Mouse (Mus musculus) megakaryocyte, adult 5-6 weeks (primary cell): ENCODE measurements around the gene Gtf2ird2. TPM values are rescaled to one million over a fixed set of nuclear protein-coding genes. Genes with fewer than 3 reads are reported as not detected.

Source experiments
- ATAC-seq: 2 replicates; pipeline ENCODE4 v1.8.0; 2016; ENCODE audit warnings: mild to moderate bottlenecking, inconsistent platforms; ENCODE audit not compliant: poor library complexity, severe bottlenecking
- total RNA-seq, 2 experiments: library from RNA; stranded (forward) in 1 of 2; stranded (reverse) in 1 of 2; fragments of 153-499, 151-499 nt in 1 of 2; fragments of 221-1000, 200-1000 nt in 1 of 2; gene quantifications; 2 replicates each; pipeline versions ENCODE4 v1.2.3 to v1.2.4; 2015 to 2017

The Gtf2ird2 gene
- total RNA-seq, 2 experiments from 2014 or later: 2.5 to 4.4 TPM

DNA sequence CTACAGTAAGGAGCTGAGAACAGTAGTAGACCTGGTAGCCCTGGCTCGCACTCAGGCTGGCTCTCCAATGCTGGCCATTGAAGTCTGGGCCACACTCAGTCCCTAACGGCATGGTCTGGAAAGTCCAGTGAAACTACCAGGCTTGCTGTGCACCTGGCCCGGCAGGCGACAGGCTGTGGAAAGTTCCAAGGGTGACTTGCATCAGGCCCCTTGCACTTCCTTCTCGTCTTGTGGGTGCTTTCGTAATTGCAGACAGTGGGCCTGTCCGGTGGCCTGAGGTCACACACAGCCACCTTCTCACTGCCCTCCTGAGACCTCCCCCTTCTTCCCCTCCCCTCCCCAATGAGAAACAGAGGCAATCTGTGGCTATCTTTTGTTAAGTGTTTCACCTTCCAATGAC, 48.7 kb downstream of the Gtf2ird2 start:
- ATAC-seq: peak; percentile 56

DNA sequence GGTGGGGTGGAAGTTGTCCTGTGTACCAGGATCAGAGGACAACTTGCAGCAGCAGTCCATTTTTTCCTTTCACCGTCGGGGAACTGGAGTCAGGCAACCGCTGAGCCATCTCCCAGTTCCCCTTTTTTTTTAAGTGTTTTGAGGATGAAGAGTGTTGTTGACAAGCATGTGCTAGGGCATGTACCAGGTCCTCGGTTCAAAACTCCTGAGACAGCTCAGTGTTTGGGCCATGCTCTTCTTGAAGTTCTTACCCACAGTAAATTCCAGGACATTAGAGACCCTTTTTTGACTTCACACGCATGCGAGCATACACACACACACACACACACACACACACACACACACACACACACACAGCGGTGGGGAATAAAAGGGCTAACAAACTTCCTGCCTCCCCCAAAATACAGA, 49.4 kb downstream of the Gtf2ird2 start:
- ATAC-seq: no peak

DNA sequence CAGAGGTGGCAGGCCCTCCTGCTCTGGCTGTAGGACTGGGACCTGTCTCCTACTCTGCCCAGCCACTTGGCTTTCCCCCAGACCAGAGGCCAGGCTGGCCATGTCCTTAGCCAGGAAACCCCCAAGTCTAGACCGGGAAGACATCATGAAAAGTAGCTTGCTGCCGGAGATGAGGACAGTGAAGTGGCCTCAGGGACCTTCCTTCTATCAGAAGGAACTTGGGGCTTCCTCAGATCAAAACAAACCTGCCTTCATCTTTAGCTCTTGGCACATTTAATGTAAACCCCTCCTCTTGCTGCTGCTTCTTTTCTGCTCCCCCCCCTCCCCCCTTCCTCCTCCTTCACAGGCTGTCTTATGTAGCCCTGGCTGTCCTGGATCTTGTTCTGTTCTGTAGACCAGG, 50.4 kb downstream of the Gtf2ird2 start:
- no peak for ATAC-seq

DNA sequence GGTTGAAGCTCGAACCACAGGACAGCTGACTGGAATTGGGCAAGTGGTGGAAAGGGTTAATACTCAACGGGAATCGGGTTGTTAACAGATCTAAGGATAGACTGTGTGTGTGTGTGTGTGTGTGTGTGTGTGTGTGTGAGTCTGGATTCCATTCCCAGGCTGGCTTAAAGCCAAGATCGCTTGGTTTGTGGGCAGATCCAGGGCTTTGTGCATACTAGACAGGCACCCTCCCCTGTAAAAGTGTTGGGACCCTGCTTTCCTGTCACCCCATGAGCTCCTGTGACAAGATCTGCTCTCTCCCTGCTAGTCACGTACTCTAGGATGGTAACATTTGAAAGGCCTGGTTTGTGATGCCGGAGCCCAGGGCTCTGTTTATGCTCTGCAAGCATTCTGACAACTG, 51.3 kb downstream of the Gtf2ird2 start:
- ATAC-seq: no peak

DNA sequence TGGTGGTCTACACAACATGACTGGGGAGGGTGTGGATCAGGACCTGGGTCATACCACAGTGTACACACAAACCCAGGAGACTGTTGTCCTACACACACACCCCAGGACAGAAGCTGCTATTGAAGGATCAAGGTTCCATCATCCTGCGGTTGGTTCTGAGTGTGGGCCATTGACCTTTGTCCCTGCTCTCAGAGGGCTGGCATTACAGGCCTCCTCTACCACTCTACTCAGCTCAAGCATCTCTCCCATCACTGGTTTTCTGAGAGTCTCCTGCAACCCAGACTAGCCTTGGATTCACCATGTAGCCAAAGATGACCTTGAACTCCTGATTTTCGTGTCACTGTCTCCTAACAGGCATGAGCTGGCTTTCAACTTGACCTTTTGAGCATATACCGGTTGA, 52.4 kb downstream of the Gtf2ird2 start:
- no peak for ATAC-seq

DNA sequence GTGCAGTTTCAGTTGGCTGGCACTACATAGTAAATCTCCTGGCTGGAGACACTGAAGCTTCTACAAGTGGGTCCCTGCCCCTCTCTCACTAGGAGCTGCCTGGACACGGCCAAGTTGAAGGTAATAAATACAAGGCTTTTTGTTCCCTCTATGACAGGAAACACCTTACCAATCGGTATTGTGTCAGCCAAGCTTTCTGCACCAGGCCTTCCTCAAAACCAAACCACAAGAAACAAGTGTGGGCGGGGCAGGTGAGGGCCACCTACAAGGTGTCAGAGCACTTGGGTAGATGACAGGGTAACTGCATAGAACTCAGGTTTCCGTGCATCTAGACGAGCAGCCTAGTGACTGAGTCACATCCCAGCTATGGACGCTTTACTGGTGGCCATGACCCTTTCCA, 53.0 kb downstream of the Gtf2ird2 start:
- ATAC-seq: peak; percentile 63

DNA sequence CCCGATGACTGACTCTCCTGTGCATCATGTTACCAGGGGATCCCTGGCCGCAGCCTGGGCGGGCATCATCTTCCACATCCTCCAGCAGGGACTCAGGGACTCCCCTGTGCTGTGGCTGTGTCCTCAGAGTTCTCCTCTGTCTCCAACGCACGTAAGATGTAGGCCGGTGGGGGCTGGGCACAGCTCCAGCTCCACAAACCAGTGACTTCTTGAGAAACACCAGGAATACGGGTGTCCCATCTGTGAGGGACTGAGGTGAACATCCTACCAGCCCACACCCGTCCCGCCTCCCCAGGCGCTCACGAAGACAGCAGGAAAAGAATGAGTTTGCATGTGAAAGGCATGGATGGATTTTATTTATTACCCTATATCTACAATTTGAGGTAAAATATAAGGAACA, 53.7 kb downstream of the Gtf2ird2 start:
- ATAC-seq: no peak

DNA sequence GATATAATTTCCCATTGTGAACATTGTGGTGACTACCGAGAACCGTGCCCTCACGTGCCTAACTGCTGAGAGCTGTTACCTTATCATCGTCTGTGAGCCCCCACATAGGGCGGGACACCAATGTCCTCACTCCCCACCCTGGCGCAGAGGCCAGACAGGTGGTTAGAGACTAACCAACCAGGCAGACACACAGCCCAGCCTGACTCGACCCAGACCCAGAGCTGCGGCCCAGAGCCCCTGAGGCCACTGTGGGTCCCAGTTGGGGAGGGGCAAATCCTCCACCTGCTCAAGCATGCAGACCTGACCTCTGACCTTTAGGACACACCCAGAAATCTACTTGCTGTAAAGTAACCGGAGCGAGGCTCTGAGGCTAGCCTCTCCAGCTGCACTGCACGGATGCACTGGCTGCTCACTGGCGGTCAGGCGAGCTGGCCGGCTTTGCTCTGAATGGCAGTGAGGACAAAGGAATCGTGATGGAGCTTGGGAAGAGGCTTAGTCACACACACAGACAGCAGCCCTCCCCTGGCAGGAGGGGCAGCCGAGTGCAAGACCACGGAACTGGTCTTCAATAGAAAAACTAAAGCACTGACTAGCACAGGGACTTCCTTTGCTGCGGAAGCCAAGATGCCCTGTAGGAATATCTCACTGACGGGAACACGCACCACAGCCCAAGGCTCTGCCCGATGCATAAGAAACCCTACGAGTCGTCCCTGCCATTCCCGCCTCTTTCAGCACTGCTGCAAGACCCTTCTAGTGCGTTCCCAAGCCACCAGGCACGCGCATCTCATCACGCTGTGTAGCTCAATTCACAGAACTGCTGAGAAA, 54.3 kb downstream of the Gtf2ird2 start:
- ATAC-seq: no peak

DNA sequence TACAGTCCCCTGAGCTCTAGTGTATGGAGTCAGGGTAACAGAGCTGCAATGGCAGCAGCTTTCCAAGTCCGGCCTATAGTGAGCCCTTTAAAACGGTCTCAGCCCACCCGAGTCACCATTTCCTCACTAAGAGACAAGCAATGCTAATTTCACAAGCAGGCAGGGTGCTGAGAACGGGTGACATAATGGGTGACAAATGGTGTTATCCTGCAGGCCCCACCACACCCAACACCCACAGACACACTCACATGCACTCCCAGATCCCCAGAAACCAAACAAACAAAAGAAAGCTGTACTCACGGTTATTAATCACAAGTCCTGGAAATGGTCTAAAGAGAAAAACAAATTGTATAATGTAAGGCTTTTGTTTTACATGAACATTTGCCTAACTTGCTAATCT, 58.0 kb downstream of the Gtf2ird2 start:
- ATAC-seq: no peak

DNA sequence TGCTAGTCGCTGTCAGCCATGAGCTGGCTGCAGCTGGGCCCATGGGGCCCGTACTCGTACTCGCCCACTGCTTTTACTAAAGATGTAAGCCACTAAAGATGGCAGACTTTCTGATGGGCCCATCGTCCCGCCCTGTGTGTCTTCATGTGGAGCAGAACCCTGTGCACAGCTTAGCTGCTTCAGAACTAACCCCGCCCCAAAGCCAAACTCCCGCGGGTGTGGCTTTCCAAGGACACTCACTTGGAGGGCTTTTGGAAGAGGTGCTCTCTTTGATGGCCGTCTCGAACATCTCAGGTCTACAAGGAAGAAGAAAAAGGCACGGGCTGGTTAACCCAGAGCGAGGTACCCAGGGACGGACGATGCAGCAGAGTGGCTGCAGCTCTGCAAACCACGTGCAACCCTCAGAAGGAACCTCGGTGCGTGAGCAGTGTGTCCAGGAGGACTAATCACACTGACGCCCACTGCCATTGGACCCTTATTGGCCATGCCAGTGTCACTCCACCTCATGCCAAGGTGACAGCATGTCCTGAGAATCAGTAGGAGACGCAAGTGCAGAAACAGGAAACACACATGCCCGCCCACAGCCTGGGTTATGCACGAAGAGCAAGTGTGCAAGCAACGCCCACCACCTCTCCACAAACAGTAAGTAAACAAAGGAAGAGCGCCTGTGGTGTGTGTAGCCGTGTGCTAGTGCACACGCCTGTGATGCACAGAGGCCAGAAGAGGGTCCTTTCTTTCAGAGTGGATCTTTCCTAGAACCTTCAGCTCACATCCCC, 60.0 kb downstream of the Gtf2ird2 start:
- ATAC-seq: no peak

DNA sequence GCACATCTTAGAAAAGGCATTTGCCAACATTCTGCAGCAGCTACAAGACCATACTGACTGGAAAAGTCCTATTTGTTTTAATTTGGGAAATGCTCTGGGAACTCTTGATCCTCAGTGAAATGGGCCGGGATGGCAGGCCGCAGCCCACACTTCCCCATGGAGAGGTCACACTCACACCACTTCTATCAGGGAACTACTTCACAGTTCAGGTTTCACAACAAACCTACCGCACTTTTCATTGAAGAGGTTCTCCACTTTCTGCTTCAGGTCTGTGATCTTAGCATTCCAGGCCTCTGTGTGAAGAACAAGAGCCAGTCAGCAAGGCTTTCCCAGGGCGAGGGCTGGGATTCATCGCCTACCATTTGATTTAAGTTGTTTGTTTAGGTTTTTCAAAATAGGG, 61.1 kb downstream of the Gtf2ird2 start:
- no peak for ATAC-seq

DNA sequence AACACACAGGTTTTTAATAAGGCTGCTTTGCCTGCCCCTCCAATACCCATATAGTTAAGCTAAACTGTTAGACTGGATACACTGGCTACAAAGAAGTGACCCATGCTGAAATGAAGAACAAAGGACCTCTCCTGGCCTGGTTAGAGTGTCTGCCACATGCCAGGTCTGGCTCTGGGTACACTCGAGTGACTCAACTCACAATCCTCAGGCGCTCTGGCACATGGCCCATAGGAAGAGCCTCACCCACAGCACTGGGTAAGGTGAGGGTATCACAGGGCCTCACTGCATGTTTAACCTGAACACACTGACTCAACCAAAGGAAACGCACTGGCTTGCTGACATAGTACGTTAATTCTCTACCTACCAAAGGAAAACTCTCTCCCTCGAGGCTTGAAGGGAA, 62.3 kb downstream of the Gtf2ird2 start:
- no peak for ATAC-seq

DNA sequence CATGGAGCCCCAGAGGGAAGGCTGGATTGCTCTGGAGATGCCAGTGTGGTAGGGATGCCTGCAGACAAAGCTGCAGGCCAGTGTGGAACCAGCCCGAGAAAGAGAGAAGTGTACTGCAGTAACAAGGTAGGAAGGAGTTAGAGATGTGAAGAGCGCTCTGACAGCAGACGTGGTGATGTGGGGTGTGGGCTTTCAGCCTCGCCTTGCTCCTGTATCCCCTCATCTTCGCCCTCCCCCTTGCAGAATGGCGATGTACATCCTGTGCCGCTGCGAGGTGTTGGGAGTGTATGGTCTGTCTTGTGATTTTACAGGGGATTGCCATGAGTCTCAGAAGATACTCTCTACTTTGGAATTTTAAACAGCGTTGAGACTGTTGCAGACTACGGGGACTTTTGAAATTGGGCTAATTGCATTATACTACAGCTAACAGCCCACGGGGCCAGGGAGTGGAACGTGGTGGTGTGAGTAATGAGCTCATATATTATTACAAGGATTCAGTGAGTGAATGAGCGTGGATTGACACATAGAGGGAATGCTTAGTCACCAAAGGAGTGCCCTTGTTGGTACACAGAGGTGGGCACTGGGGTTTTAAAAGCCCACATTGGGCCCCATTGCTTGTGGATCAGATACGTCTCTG, 64.9 kb downstream of the Gtf2ird2 start:
- ATAC-seq: no peak

DNA sequence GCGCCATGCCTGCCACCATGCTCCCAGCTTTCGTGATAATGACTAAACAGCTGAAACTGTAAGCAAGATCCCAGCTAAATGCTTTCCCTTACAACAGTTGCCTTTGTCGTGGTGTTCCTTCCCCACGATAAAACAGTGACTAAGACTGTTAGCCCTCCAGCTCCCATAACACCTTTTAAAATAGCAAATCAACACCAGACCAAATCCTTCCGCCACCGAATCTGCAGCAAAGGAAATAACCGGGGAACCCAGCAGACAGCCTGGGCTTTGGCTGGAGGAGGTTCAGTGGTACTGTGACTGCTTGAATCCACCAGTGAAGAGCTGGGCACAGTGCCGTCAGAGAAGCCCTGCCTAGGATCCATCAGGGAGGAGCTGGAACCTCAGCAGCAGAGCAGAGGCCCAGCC, 65.4 kb downstream of the Gtf2ird2 start:
- ATAC-seq: no peak

DNA sequence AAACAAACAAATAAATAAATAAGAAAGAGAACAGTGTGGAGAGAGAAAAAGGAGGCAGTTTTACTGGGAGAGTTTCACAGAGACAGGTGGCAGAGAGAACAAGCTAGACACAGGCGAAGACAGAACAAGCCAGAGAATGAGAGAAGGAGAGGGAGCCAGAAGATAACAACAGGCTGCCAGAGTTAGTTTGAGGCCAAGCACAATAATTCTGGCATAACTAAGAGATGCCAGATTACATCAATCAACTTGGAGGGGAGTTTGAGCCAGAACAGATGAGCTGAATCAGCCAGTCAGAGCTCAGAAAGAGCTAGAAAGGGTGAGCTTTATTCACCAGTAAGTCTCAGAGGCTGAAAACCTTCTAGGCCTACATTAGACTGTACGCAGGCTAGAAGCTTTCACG, 66.8 kb downstream of the Gtf2ird2 start:
- no peak for ATAC-seq

DNA sequence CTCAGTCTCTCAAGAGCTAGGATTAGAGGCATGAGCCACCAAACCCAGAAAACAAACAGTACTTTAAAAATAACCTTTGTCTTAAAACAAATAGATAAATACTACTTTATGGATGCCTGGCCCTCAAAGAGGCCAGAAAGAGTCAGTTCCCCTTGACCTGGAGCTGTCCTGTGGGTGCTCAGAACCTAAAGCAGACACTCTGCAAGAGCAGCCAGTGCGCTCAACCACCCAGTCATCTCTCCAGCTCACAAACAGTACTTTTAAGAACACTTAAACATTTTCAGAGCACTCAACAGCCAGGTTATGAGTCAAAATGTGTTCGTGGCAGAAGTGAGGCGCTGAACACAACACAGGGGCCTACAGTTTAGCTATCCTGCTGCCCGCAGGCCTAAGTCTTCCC, 67.3 kb downstream of the Gtf2ird2 start:
- ATAC-seq: no peak

DNA sequence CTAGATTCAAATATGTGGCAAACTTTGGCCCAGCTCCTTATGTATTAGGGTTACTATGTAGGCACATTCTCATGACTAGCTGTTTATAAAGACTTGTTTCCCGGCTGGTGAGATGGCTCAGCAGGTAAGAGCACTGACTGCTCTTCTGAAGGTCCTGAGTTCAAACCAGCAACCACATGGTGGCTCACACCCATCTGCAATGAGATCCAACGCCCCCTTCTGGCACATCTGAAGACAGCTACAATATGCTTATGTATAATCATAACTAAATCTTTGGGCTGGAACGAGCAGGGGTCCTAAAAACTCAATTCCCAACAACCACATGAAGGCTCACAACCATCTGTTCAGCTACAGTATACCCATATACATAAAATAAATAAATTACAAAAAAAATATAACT, 70.0 kb downstream of the Gtf2ird2 start:
- ATAC-seq: no peak

DNA sequence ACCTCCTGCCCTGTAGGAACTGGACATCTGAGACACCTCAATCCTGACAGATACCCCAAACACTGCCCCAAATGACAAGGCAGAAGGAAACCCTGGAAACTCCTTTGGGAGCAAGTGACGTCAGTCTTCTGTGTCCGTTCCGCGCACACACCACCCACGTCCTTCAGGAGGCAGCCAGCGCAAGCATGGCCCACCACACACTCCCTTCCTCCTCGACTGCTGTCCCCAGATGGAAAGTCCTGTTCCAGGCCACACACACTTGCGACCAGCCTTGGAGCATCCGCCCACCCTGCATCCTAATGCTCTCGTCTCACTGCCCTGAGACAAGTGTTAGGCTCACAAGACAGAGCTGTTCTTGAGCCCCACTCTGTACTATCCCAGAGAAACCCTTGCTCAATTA, 71.5 kb downstream of the Gtf2ird2 start:
- ATAC-seq: no peak

DNA sequence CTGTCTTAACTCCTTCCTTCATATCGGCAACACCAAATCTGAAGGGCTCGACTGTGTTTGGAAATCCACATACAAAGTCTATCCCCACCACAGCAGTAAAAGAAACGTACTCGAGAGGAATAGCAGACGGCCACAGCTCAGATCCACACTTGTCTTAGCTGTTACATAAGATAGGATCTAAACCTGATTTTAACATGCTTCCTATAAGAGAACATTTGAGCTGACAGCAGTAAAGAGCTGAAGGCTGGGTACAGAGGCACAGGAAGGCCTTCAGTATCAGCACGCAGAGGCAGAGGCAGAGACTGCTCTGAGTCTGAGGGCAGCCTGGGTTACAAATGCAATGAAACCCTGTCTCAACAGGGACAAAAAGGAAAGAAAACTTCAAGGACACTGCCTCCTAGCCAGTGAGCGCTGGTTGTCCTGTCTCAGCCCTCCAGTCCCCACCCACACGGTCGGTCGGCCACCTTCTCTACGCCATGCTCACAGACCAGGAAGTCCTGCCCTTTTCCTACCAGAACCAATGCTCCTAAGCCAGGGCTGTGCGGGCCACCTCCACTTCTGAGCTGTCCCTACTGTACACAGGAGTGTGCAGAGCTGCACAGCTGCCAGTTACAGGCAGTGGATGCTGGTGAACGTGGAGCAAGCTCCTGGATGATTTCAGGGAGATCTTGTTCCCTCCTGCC, 73.7 kb downstream of the Gtf2ird2 start:
- peak; percentile 53 for ATAC-seq

DNA sequence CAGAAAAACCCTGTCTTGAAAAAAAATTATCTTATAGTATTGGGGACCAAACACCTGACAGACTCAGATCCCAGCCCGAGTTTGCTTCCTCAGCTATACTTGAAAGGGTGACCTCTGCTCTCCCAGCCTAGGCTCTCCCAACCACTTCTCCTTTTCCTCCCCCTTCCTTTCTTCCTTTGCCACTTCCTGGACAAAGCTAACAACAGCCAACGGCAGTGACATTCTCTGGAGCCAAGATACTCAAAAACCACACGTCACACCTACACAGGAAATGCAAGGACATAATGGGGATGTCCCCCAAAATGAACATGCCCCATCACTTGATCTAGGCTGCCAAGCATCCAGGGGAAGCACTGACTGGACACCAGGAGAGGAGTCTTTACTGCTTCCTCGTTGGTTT, 74.6 kb downstream of the Gtf2ird2 start:
- peak; percentile 74 for ATAC-seq

DNA sequence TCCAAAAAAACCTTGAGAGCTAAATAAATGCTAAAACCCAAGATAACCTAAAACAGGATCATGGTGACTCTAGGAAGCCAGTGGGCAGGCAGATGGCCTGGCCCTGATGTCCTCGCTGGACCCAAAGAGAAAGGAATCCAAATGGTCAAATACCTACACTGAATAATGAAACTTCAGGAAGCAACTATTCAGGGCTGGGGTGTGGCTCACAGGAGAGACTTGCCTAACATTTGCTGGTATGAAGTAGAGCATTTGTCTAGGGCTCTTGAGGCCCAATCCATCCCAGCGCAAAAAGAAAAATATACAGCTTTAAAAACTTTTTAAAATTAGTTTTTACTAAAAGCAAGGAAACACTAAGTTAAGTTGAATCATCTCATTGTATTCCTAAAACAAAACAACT, 75.1 kb downstream of the Gtf2ird2 start:
- no peak for ATAC-seq
